Mouse (Mus musculus) spleen, postnatal 10 days (tissue): ENCODE measurements at regions not wholly inside any gene's neighbourhood (a gene's known extent, or its start where the extent isn't known, plus 50 kb on each side); places are given as distances from the start of the nearest gene placed in this dataset.

Source experiments
- DNase-seq, 2 experiments: peaks; one replicate each; pipeline ENCODE4 v3.0.0; 2021 to 2022; ENCODE audit warnings: low spot score in 2 of 2

DNA sequence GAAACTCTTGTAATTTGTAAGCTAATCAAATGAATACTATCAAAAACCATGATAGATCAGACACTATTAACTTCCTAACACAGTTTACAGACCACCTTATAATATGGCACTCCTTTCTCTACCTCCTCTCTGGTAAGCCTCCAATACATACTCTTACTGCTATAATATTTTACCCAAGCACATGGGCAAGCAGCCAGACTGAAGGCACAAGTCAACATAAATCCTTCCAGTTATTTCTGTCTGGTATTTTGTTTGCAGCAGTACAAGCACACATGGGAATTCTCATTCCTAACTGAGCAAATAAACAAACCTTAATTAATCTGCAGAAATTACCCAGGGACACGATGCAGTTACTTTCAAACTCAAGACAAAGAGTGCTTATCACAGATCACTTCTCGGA, 210.7 kb upstream of the Zc3h12c start:
- no peak for DNase-seq

DNA sequence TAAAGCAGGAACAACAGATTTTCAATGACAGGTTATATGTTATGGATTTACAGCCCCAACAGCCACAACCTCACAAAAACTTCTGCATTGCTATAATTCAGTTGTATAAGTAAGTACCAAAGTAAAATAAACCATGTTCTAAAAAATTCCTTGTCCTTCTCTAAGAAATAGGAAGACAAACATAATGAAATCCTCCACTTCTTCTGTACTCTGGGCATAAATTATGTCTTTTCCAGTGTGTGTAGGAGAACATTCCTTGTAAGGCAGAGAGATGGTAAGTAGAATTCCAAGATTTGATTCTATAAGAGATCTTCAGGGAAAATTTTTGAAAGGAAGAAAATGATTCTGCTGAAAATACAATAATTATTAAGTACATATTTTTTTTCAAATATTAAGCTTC, 209.4 kb upstream of the Zc3h12c start:
- no peak for DNase-seq

DNA sequence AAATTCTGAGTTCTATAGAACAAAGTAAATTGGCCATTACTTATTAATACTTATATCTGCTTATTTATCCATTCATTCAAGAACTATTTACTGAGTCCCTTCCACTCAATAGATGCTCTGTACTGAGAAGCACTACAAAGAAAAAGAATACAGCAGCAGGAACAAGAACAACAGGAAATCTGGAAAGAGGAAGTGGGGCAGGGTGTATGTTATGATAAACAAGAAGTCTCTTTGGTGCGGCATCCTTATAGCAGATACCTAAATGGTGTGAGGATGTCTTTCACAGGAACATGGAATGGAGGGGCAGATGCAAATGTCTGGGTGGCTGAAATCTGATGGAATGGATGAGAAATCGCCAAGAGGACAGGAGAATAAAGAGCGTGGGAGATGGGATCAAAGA, 208.5 kb upstream of the Zc3h12c start:
- DNase-seq, result no peak

GRCm38 (mm10) chr9:52371296-52371695, 202.9 kb upstream of the Zc3h12c start:
- no peak for DNase-seq

GRCm38 (mm10) chr9:52368911-52369310, 200.5 kb upstream of the Zc3h12c start:
- no peak for DNase-seq

DNA sequence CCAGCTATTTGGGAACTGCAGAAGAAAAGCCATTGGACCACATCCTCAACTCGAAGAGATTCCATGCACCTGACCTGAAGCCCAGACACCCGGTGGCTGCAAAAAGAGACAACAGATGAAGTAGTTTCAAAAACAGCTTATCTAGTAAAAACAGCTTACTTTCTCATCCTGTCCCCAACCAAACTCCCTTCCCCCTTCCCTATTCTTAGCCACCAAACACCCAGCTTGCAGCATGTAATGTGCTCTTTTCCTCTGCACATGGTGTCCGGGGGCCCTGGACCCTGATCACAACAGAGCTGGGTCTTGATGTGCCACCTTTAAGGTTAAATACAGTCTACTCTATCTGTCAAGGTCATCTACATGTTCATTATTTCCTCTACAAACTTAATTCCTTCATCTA, 199.7 kb upstream of the Zc3h12c start:
- DNase-seq, result no peak

- DNase-seq, result no peak
These were observed 197.7 kb upstream of the Zc3h12c start for GRCm38 (mm10) chr9:52366046-52366445.

- no peak for DNase-seq
These were observed 193.2 kb upstream of the Zc3h12c start for GRCm38 (mm10) chr9:52361599-52361998.

DNA sequence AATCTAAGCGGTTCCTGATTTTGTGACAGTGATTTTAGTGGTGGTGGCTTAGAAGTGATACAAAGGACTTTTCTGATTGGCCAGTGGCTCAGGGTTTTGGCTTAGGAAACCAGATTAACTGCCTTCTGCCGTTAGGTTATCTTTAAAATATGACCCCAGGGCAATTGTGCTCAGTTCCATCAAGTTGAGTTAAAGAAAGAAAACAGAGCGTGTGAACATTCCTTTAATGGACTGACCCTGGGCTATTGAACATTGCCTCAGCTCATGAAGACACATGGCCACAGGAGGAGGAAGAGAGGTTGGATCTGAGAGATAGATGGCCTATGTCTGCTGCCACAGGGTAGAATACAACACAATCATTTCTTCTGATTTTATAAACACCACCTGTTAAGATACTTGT, 191.0 kb upstream of the Zc3h12c start:
- no peak for DNase-seq

GRCm38 (mm10) chr9:52356549-52356948, 188.2 kb upstream of the Zc3h12c start:
- no peak for DNase-seq

GRCm38 (mm10) chr9:52355187-52355982, 187.0 kb upstream of the Zc3h12c start:
- no peak for DNase-seq

DNA sequence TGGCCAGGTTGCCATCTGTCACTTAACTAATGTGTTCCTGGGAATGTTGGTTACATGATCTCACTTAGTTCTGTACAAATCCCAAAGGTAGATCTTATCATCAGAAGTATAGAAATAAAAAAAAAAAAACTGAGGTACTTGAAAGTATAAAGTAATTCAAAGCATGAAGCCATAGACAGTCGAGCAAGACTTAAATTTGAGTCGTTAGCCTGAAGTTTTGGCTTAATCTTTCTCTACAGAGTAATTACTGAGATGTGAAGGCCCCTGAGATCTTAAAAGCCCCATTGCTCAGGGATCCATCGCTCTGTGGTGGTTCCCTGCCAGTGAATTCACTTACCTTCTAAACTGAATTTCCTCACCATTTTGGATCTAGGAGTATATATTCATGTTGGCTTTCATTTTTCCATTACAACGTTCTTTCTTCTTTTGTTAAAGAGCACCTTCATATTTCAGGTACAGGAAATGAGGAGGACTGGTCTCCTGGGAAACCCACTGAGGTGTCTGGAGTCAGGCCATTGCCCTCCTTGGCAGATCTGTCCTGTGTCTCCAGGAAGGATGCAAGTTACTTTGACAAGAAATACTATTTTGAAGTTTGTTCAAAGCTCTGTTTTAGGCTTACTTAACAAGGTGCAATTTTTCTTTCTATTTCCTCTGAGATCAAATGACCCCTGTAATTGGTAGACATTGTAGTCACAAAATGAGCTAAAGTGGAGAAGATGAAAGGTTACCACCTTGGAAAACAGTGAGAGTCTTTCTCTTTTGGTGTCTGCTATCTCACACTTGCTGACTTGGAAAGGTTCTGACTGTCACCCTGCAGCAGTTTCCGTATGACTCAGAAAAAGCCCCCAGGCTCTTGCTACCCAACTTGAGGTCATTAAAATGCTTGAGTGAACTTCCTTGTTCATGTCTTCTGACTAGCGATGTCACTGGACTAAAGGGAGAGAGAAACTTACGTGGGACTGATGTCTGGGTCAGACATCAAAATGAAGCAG, 180.5 kb upstream of the Zc3h12c start:
- DNase-seq, result no peak

DNA sequence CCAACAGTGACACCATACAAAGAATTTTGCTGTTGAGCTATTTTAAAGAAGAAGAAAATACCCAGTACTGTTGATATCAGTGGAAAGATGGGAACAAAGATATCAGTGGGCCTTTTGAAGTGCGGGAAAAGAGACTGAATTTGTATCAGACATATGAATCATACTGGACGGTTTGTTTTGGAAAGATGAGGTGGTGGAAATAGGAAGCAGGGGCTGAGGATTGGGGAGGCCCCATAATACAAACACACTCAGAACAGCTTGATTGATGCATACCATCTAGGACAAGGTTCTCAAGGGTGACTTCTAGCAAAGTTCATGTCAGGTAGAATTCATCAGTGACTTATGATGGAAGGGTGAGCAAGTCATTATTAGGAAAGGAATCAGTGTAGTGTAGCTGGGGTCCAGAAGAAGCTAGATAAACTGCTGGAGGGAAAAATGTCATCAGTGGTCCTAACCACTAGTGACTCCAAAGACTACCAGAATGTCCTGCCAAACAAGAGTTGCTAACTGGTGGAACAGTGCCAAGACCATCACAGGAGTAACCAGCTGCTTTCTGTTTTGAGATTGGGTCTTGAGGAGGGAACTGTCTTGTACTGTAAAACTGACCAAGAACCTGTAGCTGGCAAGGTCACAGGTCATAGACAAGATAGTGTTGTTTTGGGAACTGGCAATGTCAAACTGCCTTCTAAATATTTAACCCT, 176.0 kb upstream of the Zc3h12c start:
- no peak for DNase-seq

DNA sequence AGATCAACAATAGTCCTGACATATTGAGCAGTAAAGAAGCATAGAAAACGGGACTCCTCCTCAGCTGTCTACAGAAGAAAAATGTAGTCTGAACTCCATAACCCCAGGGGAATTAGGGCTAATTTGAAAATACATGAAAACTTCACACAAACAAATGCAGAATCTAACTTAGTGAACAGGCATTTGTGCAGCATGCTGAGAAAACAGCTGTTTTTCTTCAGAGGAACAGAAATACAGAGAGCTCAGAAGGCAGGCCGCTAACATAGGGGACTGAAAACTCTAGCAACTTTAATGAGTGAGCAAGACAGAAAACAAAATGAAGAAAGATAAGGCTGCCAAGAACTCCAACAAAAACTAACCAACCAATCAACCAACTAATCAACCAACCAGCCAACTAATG, 172.7 kb upstream of the Zc3h12c start:
- no peak for DNase-seq

DNA sequence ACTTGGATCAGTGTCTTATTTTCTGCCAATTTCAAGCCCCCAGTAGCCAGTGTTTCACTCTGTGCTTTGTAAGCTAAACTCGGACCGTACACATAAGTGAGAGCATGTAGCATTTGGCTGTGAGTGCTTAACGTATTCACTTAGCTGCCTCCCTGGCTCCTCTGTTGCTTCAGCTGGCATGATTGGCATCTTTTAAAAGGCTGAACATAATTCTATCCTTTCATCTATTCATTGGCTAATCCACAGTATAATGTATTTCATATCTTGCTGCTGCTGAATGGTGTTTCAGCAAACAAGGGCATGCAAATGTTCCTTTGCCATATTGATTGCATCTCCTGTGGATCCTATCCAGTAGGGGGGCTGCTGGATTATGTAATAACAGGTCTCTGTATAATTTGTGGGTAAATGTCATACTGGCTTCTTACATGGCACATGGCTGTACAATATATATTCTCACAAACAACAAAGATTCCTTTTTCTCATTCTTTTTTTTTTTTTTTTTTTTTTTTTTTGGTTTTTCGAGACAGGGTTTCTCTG, 169.5 kb upstream of the Zc3h12c start:
- no peak for DNase-seq

GRCm38 (mm10) chr9:52334767-52335166, 166.4 kb upstream of the Zc3h12c start:
- no peak for DNase-seq

DNA sequence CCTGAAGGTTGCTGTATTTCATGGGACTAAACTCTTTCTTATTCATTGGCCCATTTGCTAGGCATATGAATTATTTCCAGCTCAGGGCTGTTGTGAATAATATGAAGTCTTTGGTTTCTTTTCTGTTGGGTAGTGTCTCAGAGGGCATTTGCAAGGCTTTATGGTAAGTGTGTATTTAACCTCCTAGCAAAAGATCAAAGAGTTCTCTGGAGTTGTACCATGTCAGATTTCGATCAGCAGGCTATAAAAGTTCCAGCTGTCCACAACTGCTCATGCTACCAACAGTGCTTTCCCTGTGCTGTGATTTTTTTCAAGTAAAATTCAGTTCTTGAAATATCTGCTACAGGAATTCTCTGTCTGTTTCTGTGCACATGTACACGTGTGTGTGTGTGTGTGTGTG, 165.5 kb upstream of the Zc3h12c start:
- DNase-seq, result no peak

DNA sequence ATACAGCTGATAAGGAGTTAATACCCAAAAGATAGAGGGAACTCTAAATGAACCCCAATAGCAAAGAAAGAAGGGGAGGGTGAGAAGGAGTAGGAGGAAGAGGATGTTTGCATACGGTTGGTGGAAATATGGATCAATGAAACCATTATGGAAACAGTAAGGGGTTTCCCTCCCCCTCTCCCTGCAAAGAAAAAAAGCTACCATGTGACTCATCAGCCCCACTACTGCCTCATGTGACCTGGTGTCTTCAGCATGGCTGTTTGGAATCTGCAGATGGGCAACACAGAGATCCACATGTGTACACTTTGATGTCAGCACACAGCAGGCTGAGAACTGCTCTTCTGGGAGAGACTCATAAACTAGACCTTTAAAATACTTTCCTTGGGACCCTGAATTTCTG, 163.4 kb upstream of the Zc3h12c start:
- DNase-seq, result no peak

- no peak for DNase-seq
These were observed 162.3 kb upstream of the Zc3h12c start for GRCm38 (mm10) chr9:52330652-52331051.

GRCm38 (mm10) chr9:52324347-52324746, 156.0 kb upstream of the Zc3h12c start:
- DNase-seq, result no peak

DNA sequence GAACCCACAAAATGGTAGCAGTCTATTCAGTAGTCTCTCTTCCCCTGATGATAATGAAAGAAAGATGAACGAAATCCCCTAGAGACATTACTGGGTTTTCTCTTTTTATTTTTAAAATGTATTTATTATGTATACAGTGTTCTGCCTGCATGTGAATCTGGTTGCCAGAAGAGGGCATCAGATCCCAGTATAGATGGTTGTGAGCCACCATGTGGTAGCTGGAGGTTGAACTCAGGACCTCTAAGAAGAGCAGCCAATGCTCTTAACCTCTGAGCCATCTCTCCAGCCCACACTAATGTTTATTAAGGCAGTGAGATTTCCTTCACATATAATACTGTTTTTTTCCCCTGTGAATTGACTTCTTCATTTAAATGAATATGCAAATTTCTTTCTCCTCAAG, 155.4 kb upstream of the Zc3h12c start:
- DNase-seq, result no peak

GRCm38 (mm10) chr9:52323226-52323625, 154.9 kb upstream of the Zc3h12c start:
- DNase-seq, result no peak
